Mouse (Mus musculus): ENCODE measurements around the gene Cacna2d4. TPM values are rescaled to one million over a fixed set of nuclear protein-coding genes. Genes with fewer than 3 reads are reported as not detected.
"Not testable (repeated sequence)": the region's sequence is repeated elsewhere in the genome, so short reads cannot be mapped to it uniquely, and the experiment has no call there.

The Cacna2d4 gene
- polyA plus RNA-seq, 1 experiment from 2014 or later, result 0.05 TPM

GRCm38 (mm10) chr6:119346257-119346656 is 109.9 kb downstream of the Cacna2d4 start:
- in situ Hi-C loops (cut with MboI; ENCODE audit: low pct_unique_long_range_greater_than_20kb), result loop anchor here (5.0 kb wide), 2 partner anchors 81 to 124 kb away; no protein-coding TSS in a partner anchor
- no peak for TF ChIP-seq CTCF (IDR thresholded peaks at IDR 0.05)
- no peaks in the 10 kb centered on the region for H3K27me3 ChIP-seq
- DNase-seq (ENCODE audit: low read depth, low spot score) (no peak), ATAC-seq (no peak)
- CTCF ChIA-PET, result no interaction called here
- POLR2A ChIA-PET, result no interaction called here

GRCm38 (mm10) chr6:119347813-119348212 is 111.5 kb downstream of the Cacna2d4 start:
- H3K27me3 ChIP-seq, result no peaks in the 10 kb centered on the region
- in situ Hi-C loops (cut with MboI; ENCODE audit: low pct_unique_long_range_greater_than_20kb), result loop anchor here (5.0 kb wide), 2 partner anchors 79 to 126 kb away; no protein-coding TSS in a partner anchor
- no peak for TF ChIP-seq CTCF (IDR thresholded peaks at IDR 0.05)
- no peak for DNase-seq (ENCODE audit: low read depth, low spot score)
- ChIA-PET CTCF (interaction anchor here (0.6 to 2.8 kb wide), 21 partner anchors 8 to 144 kb away, joined by 3 to 40 read pairs (median 3); partner anchors contain the start of gene Lrtm2), POLR2A (no interaction called here)
- ATAC-seq, result no peak

GRCm38 (mm10) chr6:119348234-119348633 is 111.9 kb downstream of the Cacna2d4 start:
- peak; percentile 23 for ATAC-seq
- H3K27me3 ChIP-seq, result no peaks in the 10 kb centered on the region
- peak; percentile 25 for DNase-seq (ENCODE audit: low read depth, low spot score)
- TF ChIP-seq CTCF (IDR thresholded peaks at IDR 0.05), result no peak
- in situ Hi-C loops (cut with MboI; ENCODE audit: low pct_unique_long_range_greater_than_20kb), result loop anchor here (5.0 kb wide), 2 partner anchors 79 to 126 kb away; no protein-coding TSS in a partner anchor
- ChIA-PET POLR2A (no interaction called here), CTCF (interaction anchor here (0.6 to 2.8 kb wide), 22 partner anchors 8 to 144 kb away, joined by 3 to 40 read pairs (median 3); partner anchors contain the start of gene Lrtm2)

- ChIA-PET POLR2A (interaction anchor here (1.3 kb wide), 1 partner anchor 130 kb away, joined by 3 read pairs; no protein-coding TSS in a partner anchor), CTCF (interaction anchor here (0.9 to 1.3 kb wide), 2 partner anchors 14 to 80 kb away, joined by 3 to 4 read pairs; no protein-coding TSS in a partner anchor)
- ATAC-seq (no peak), DNase-seq (ENCODE audit: low read depth, low spot score) (no peak)
- in situ Hi-C loops (cut with MboI; ENCODE audit: low pct_unique_long_range_greater_than_20kb), result loop anchor here (5.0 kb wide), 1 partner anchor 223 kb away; no protein-coding TSS in a partner anchor
- no peak for TF ChIP-seq CTCF (IDR thresholded peaks at IDR 0.05)
- no peaks in the 10 kb centered on the region for H3K27me3 ChIP-seq
Measured at GRCm38 (mm10) chr6:119350703-119351198, 114.4 kb downstream of the Cacna2d4 start.

- ChIA-PET CTCF (interaction anchor here (1.3 kb wide), 2 partner anchors 13 to 132 kb away, joined by 3 to 4 read pairs; no protein-coding TSS in a partner anchor), POLR2A (no interaction called here)
- in situ Hi-C loops (cut with MboI; ENCODE audit: low pct_unique_long_range_greater_than_20kb), result loop anchor here (5.0 kb wide), 1 partner anchor 224 kb away; no protein-coding TSS in a partner anchor
- H3K27me3 ChIP-seq, result no peaks in the 10 kb centered on the region
- no peak for TF ChIP-seq CTCF (IDR thresholded peaks at IDR 0.05)
- DNase-seq (ENCODE audit: low read depth, low spot score) (no peak), ATAC-seq (no peak)
Measured at GRCm38 (mm10) chr6:119351656-119352055, 115.3 kb downstream of the Cacna2d4 start.

- ChIA-PET POLR2A (no interaction called here), CTCF (interaction anchor here (1.3 kb wide), 1 partner anchor 133 kb away, joined by 3 read pairs; no protein-coding TSS in a partner anchor)
Measured at GRCm38 (mm10) chr6:119352501-119352900, 116.2 kb downstream of the Cacna2d4 start.

GRCm38 (mm10) chr6:119358020-119358571 is 121.8 kb downstream of the Cacna2d4 start:
- TF ChIP-seq CTCF (IDR thresholded peaks at IDR 0.05), result no peak
- ATAC-seq (no peak), DNase-seq (ENCODE audit: low read depth, low spot score) (no peak)
- POLR2A ChIA-PET, result no interaction called here
- in situ Hi-C loops (cut with MboI; ENCODE audit: low pct_unique_long_range_greater_than_20kb), result no loop called here
- H3K27me3 ChIP-seq, result no peaks in the 10 kb centered on the region
- CTCF ChIA-PET, result interaction anchor here (1.3 to 2.3 kb wide), 2 partner anchors 14 to 20 kb away, joined by 3 to 9 read pairs; no protein-coding TSS in a partner anchor

More at GRCm38 (mm10) chr6:119352501-119352900, 116.2 kb downstream of the Cacna2d4 start:
- no peaks in the 10 kb centered on the region for H3K27me3 ChIP-seq
- no peak for TF ChIP-seq CTCF (IDR thresholded peaks at IDR 0.05)
- ATAC-seq, result no peak
- in situ Hi-C loops (cut with MboI; ENCODE audit: low pct_unique_long_range_greater_than_20kb), result loop anchor here (5.0 kb wide), 1 partner anchor 225 kb away; no protein-coding TSS in a partner anchor
- DNase-seq (ENCODE audit: low read depth, low spot score), result no peak

- H3K27me3 ChIP-seq; DNase-seq (ENCODE audit: low read depth, low spot score); CTCF ChIA-PET; POLR2A ChIA-PET; in situ Hi-C loops (cut with MboI; ENCODE audit: low pct_unique_long_range_greater_than_20kb); ATAC-seq: not testable (repeated sequence)
Measured at GRCm38 (mm10) chr6:119360250-119360649, 123.9 kb downstream of the Cacna2d4 start.

GRCm38 (mm10) chr6:119360925-119361702 is 124.8 kb downstream of the Cacna2d4 start:
- DNase-seq (ENCODE audit: low read depth, low spot score) (no peak), ATAC-seq (no peak)
- POLR2A ChIA-PET, result no interaction called here
- in situ Hi-C loops (cut with MboI; ENCODE audit: low pct_unique_long_range_greater_than_20kb), result no loop called here
- TF ChIP-seq CTCF (IDR thresholded peaks at IDR 0.05), result no peak
- CTCF ChIA-PET, result no interaction called here
- no peaks in the 10 kb centered on the region for H3K27me3 ChIP-seq

GRCm38 (mm10) chr6:119363593-119363992 is 127.3 kb downstream of the Cacna2d4 start:
- H3K27me3 ChIP-seq, result no peaks in the 10 kb centered on the region
- CTCF ChIA-PET, result interaction anchor here (0.9 to 1.7 kb wide), 3 partner anchors 9 to 141 kb away, joined by 3 to 10 read pairs (median 4); no protein-coding TSS in a partner anchor
- TF ChIP-seq CTCF (IDR thresholded peaks at IDR 0.05), result no peak
- ATAC-seq, result no peak
- in situ Hi-C loops (cut with MboI; ENCODE audit: low pct_unique_long_range_greater_than_20kb), result no loop called here
- POLR2A ChIA-PET, result no interaction called here
- no peak for DNase-seq (ENCODE audit: low read depth, low spot score)

- POLR2A ChIA-PET; H3K27me3 ChIP-seq; ATAC-seq; DNase-seq (ENCODE audit: low read depth, low spot score): not testable (repeated sequence)
- CTCF ChIA-PET, result interaction anchor here (1.4 kb wide), 1 partner anchor 9 kb away, joined by 3 read pairs; no protein-coding TSS in a partner anchor
- in situ Hi-C loops (cut with MboI; ENCODE audit: low pct_unique_long_range_greater_than_20kb), result loop anchor here (5.0 kb wide), 1 partner anchor 1121 kb away; no protein-coding TSS in a partner anchor
Measured at GRCm38 (mm10) chr6:119366800-119367199, 130.5 kb downstream of the Cacna2d4 start.

Measured in Patski (cell line).